Mouse (Mus musculus) neural tube, embryonic 15.5 days (tissue): Measurements from ENCODE around the gene Pecam1. TPM values are rescaled to one million over a fixed set of nuclear protein-coding genes. Genes with fewer than 3 reads are reported as not detected.
"Not testable (repeated sequence)": the region's sequence is repeated elsewhere in the genome, so short reads cannot be mapped to it uniquely, and the experiment has no call there.

ENCODE experiments used
- ATAC-seq: fragments of 200-750 bp; cut with Nextera tagmentation; 2 replicates; pipeline ENCODE4 v1.8.0; 2017; ENCODE audit warnings: mild to moderate bottlenecking, moderate TSS enrichment, moderate library complexity; ENCODE audit not compliant: low FRiP score
- H3K27ac ChIP-seq: fragments of 300-500 bp; sonication (generic); replicated peaks from 2 replicates; pipeline ENCODE4 v1.5.1; 2015; ENCODE audit warnings: mild to moderate bottlenecking, inconsistent platforms
- H3K27me3 ChIP-seq: fragments of 300-500 bp; sonication (generic); replicated peaks from 2 replicates; pipeline ENCODE4 v1.6.1; 2015; ENCODE audit warnings: inconsistent platforms
- H3K36me3 ChIP-seq: fragments of 300-500 bp; sonication (generic); 2 replicates; pipeline ENCODE4 v1.6.1; 2015; ENCODE audit warnings: inconsistent platforms
- H3K4me1 ChIP-seq: fragments of 300-500 bp; sonication (generic); 2 replicates; pipeline ENCODE4 v1.6.1; 2015; ENCODE audit warnings: inconsistent platforms
- H3K4me2 ChIP-seq: fragments of 300-500 bp; sonication (generic); 2 replicates; pipeline ENCODE4 v1.6.1; 2015; ENCODE audit warnings: inconsistent platforms, mild to moderate bottlenecking, moderate library complexity
- H3K4me3 ChIP-seq: fragments of 300-500 bp; sonication (generic); replicated peaks from 2 replicates; pipeline ENCODE4 v1.5.1; 2015; ENCODE audit warnings: mild to moderate bottlenecking, inconsistent platforms
- H3K9ac ChIP-seq: fragments of 300-500 bp; sonication (generic); replicated peaks from 2 replicates; pipeline ENCODE4 v1.6.1; 2015; ENCODE audit warnings: mild to moderate bottlenecking, inconsistent platforms
- H3K9me3 ChIP-seq: fragments of 300-500 bp; sonication (generic); replicated peaks from 2 replicates; pipeline ENCODE4 v1.6.1; 2016; ENCODE audit warnings: inconsistent platforms
- WGBS: fragments of 180-500 bp; shearing (Covaris S2); methylation state at CpG from one replicate; pipeline ENCODE4 v1.1.7; 2015; ENCODE audit warnings: mixed read lengths; 5-methylcytosine and 5-hydroxymethylcytosine counted together
- polyA plus RNA-seq: library from polyadenylated mRNA; unstranded; fragments of >200 nt; fragmentation: Nextera tagmentation; extraction: Ambion mirVana; gene quantifications from 2 replicates; pipeline ENCODE4 v1.2.1, GENCODE M21; 2015

Gene Pecam1
- polyA plus RNA-seq, 1 experiment from 2014 or later, result 14.4 TPM

- no peak for ATAC-seq
- Histone ChIP-seq H3K27me3 (0 out of 2 replicates have a peak, but pooled peaks cover 4% of the 10 kb centered on the region), H3K9me3 (no peaks in the 10 kb centered on the region), H3K4me3 (no peak overlapping the region), H3K36me3 (no peaks in the 10 kb centered on the region), H3K27ac (no peak overlapping the region), H3K9ac (no peak overlapping the region), H3K4me2 (no peak overlapping the region), H3K4me1 (peaks cover 12% of the 10 kb centered on the region)
- WGBS, result 17% methylated on average over 7 of the region's 7 CpGs
Measured at GRCm38 (mm10) chr11:106637754-106638153, 112.7 kb downstream of the Pecam1 start.

GRCm38 (mm10) chr11:106635946-106636345, 114.5 kb downstream of the Pecam1 start:
- H3K27me3 ChIP-seq, result 0 out of 2 replicates have a peak, but pooled peaks cover 4% of the 10 kb centered on the region
- H3K27ac ChIP-seq, result no peak overlapping the region
- H3K36me3 ChIP-seq, result no peaks in the 10 kb centered on the region
- no peak overlapping the region for H3K4me3 ChIP-seq
- no peak for ATAC-seq
- 64% methylated on average over 2 of the region's 2 CpGs for WGBS
- peaks cover 12% of the 10 kb centered on the region for H3K4me1 ChIP-seq
- H3K9ac ChIP-seq, result no peak overlapping the region
- no peaks in the 10 kb centered on the region for H3K9me3 ChIP-seq
- H3K4me2 ChIP-seq, result no peak overlapping the region

- H3K9ac ChIP-seq, H3K4me1 ChIP-seq, H3K4me2 ChIP-seq, H3K27ac ChIP-seq, H3K9me3 ChIP-seq, H3K36me3 ChIP-seq, H3K27me3 ChIP-seq, H3K4me3 ChIP-seq, ATAC-seq: not testable (repeated sequence)
- 93% methylated on average over 3 of the region's 3 CpGs for WGBS
Measured at GRCm38 (mm10) chr11:106634175-106634574, 116.3 kb downstream of the Pecam1 start.

- no peaks in the 10 kb centered on the region for H3K36me3 ChIP-seq
- ATAC-seq, result no peak
- H3K9me3 ChIP-seq, result no peaks in the 10 kb centered on the region
- H3K27me3 ChIP-seq, result no peaks in the 10 kb centered on the region
- H3K4me1 ChIP-seq, result no peaks in the 10 kb centered on the region; the same call in 1 of the 2 replicates
- no peak overlapping the region for H3K27ac ChIP-seq
- H3K9ac ChIP-seq, result no peak overlapping the region
- H3K4me3 ChIP-seq, result no peak overlapping the region
- 83% methylated on average over 2 of the region's 2 CpGs for WGBS
- H3K4me2 ChIP-seq, result no peak overlapping the region
Measured at GRCm38 (mm10) chr11:106633456-106633855, 117.0 kb downstream of the Pecam1 start.

GRCm38 (mm10) chr11:106627692-106628091, 122.7 kb downstream of the Pecam1 start:
- H3K27ac ChIP-seq, result no peak overlapping the region
- no peaks in the 10 kb centered on the region for H3K36me3 ChIP-seq
- no peaks in the 10 kb centered on the region for H3K9me3 ChIP-seq
- no peak overlapping the region for H3K9ac ChIP-seq
- no peaks in the 10 kb centered on the region for H3K27me3 ChIP-seq
- WGBS, result 22% methylated on average over 6 of the region's 6 CpGs
- no peak for ATAC-seq
- H3K4me3 ChIP-seq, result no peak overlapping the region
- H3K4me1 ChIP-seq, result no peaks in the 10 kb centered on the region
- no peak overlapping the region for H3K4me2 ChIP-seq

DNA sequence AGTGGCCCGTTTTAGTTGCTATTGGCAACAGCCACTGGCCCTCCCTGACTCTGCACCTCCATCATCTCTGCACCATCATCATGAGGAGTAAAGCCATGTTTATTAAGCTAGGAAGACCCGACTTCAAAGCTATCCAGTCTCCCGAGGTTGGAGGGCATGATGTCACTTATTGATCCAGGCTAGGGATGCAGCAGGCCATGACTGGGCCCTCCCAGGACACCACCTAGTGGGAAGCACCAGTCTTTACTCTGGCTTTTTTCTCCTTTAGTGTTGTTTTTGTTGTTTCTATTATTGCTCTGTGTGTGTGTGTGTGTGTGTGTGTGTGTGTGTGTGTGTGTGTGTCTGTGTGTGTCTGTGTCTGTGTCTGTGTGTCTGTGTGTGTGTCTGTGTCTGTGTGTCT, 124.9 kb downstream of the Pecam1 start:
- Histone ChIP-seq H3K4me2 (no peak overlapping the region), H3K36me3 (no peaks in the 10 kb centered on the region), H3K4me1 (no peaks in the 10 kb centered on the region), H3K9ac (no peak overlapping the region), H3K4me3 (no peak overlapping the region), H3K27ac (no peak overlapping the region), H3K9me3 (no peaks in the 10 kb centered on the region), H3K27me3 (no peaks in the 10 kb centered on the region)
- WGBS, result 38% methylated on average over 3 of the region's 3 CpGs
- no peak for ATAC-seq

DNA sequence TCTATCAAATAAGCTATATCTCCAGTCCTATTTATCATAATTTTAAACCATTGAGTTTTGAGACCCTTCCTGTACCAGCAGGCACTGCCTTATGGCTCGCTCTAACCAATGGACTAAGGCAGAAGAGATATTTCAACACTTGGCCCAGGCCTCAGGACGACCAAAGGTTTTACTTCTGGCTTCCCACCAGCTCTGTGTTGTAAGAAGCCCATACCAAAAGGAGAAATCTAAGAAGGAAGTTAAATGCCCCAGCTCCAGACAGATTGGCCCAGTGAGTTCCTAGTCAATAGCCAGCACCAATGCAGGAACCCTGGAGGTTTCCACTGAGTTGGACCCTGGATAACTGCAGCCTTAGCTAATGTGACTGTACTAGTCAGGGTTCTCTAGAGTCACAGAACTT, 126.8 kb downstream of the Pecam1 start:
- Histone ChIP-seq H3K36me3 (no peaks in the 10 kb centered on the region), H3K4me1 (no peaks in the 10 kb centered on the region), H3K27ac (no peak overlapping the region), H3K9me3 (no peaks in the 10 kb centered on the region), H3K9ac (no peak overlapping the region), H3K27me3 (no peaks in the 10 kb centered on the region), H3K4me3 (no peak overlapping the region), H3K4me2 (no peak overlapping the region)
- no peak for ATAC-seq
- 81% methylated on average over 2 of the region's 2 CpGs for WGBS

DNA sequence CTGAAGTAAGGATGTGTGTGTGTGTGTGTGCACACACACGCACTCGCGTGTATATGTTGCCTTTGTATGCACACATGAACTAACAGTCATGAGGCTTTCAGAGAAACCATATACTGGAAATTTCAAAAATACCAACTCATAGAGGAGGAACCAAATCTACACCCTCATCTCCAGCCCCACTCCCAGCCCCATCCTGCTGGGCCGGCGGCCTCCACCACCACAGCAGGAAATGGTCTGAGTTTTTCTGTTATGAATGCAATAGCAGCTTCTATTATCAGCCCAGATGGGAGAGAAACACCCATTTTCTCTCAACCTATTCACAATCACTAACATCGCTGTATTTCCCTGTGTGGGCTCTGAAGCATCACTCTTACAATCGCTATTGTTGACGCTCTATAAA, 128.4 kb downstream of the Pecam1 start:
- Histone ChIP-seq H3K27me3 (no peaks in the 10 kb centered on the region), H3K9ac (no peak overlapping the region), H3K4me1 (no peaks in the 10 kb centered on the region), H3K9me3 (no peaks in the 10 kb centered on the region), H3K36me3 (no peaks in the 10 kb centered on the region), H3K4me2 (no peak overlapping the region), H3K4me3 (no peak overlapping the region), H3K27ac (no peak overlapping the region)
- WGBS, result 82% methylated on average over 8 of the region's 8 CpGs
- no peak for ATAC-seq

GRCm38 (mm10) chr11:106618768-106619167, 131.7 kb downstream of the Pecam1 start:
- not testable (repeated sequence) for ATAC-seq, H3K27me3 ChIP-seq, H3K9me3 ChIP-seq, H3K4me1 ChIP-seq, H3K9ac ChIP-seq, H3K4me2 ChIP-seq, H3K36me3 ChIP-seq, H3K4me3 ChIP-seq, H3K27ac ChIP-seq
- WGBS, result 86% methylated on average over 4 of the region's 4 CpGs

DNA sequence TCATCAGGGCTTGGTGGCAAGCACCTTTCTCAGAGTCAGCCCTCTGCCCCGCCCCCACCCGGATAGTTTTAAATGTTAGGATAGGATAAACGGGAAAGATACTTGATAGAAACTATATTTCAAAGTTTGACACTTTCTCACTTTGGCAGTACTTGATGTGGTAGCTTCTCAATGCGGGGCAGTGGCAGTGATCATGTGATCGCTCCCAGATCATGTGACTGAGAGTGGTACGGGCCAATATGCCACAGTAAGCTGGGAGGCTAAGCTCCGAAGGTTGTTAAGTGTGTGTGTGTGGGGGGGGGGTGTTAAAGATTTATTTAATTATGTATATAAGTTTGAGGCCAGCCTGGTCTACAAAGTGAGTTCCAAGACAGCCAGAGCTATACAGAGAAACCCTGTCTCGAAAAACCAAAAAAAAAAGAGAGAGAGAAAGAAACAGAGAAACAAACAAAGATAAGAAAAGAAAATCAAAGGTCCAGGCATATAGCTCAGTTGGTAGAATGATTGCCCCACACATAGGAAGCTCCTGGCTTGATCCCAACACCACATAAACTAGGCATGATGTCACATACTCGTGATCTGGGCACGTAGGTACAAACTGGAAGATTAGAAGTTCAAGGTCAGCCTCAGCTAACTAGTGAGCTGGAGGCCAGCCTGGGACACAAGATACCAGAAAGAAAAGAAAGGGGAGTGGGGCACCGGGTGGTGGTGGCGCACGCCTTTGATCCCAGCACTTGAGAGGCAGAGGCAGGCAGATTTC, 132.4 kb downstream of the Pecam1 start:
- Histone ChIP-seq H3K27ac (no peak overlapping the region), H3K27me3 (no peaks in the 10 kb centered on the region), H3K4me2 (no peak overlapping the region), H3K4me3 (no peak overlapping the region), H3K36me3 (no peaks in the 10 kb centered on the region), H3K9me3 (no peaks in the 10 kb centered on the region), H3K9ac (no peak overlapping the region), H3K4me1 (peaks cover 4% of the 10 kb centered on the region)
- WGBS, result 88% methylated on average over 13 of the region's 13 CpGs
- no peak for ATAC-seq

DNA sequence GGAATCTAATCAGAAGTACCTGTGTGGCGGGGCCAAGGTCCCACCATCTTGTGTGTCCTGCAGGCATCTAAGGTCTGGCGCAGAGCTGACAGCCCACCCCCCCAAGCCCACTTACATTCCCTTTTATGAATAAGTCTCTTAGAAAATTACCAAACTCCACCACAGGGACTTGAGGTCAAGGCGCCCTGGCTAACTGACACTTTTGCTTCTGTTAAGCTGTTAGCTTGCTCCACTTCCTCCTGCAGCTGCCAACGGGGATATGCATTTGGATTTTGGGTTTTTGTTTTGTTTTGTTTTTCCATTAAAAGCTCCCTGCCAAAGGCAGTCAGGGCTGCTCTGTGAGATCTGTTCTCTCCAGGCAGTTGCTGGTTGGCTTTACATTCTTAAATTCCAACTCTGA, 134.9 kb downstream of the Pecam1 start:
- Histone ChIP-seq H3K36me3 (no peaks in the 10 kb centered on the region), H3K4me3 (no peak overlapping the region), H3K27ac (no peak overlapping the region), H3K27me3 (no peaks in the 10 kb centered on the region), H3K9ac (no peak overlapping the region), H3K4me2 (no peak overlapping the region), H3K9me3 (no peaks in the 10 kb centered on the region), H3K4me1 (peaks cover 20% of the 10 kb centered on the region)
- no peak for ATAC-seq
- 88% methylated on average over 4 of the region's 4 CpGs for WGBS

DNA sequence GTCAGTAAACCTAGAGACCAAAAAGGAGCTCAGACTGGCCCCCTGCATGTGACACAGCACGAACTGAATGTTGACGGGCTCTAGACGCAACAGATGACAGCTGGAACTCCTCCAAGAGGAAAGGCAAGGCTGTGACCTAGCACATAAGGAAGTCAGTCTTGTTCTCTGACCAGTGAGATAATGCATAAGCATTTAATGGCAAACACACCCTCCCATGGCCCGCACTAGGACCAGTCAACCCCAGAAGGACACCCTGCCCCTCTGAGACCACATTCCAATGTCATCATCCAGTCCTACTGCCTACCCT, 136.1 kb downstream of the Pecam1 start:
- no peaks in the 10 kb centered on the region for H3K27me3 ChIP-seq
- no peak overlapping the region for H3K27ac ChIP-seq
- H3K9ac ChIP-seq, result no peak overlapping the region
- H3K4me2 ChIP-seq, result no peak overlapping the region
- no peak for ATAC-seq
- no peaks in the 10 kb centered on the region for H3K36me3 ChIP-seq
- H3K4me1 ChIP-seq, result peaks cover 27% of the 10 kb centered on the region
- WGBS, result 87% methylated on average over 4 of the region's 4 CpGs
- no peak overlapping the region for H3K4me3 ChIP-seq
- no peaks in the 10 kb centered on the region for H3K9me3 ChIP-seq
